Mouse (Mus musculus) neural tube, embryonic 13.5 days (tissue): Measurements from ENCODE around the gene Fxyd1. TPM values are rescaled to one million over a fixed set of nuclear protein-coding genes. Genes with fewer than 3 reads are reported as not detected.

Experiments used
- ATAC-seq: fragments of 200-750 bp; cut with Nextera tagmentation; 2 replicates; pipeline ENCODE4 v1.8.0; 2017; ENCODE audit warnings: low read depth, mild to moderate bottlenecking, moderate TSS enrichment, moderate library complexity
- H3K27ac ChIP-seq: fragments of 300-500 bp; sonication (generic); replicated peaks from 2 replicates; pipeline ENCODE4 v1.5.1; 2015; ENCODE audit warnings: moderate library complexity, mild to moderate bottlenecking, inconsistent platforms
- H3K27me3 ChIP-seq: fragments of 300-500 bp; sonication (generic); 2 replicates; pipeline ENCODE4 v1.6.1; 2015; ENCODE audit warnings: mild to moderate bottlenecking, inconsistent platforms
- H3K36me3 ChIP-seq: fragments of 300-500 bp; sonication (generic); 2 replicates; pipeline ENCODE4 v1.6.1; 2015; ENCODE audit warnings: mild to moderate bottlenecking, inconsistent platforms
- H3K4me1 ChIP-seq: fragments of 300-500 bp; sonication (generic); replicated peaks from 2 replicates; pipeline ENCODE4 v1.6.1; 2015; ENCODE audit warnings: inconsistent platforms
- H3K4me2 ChIP-seq: fragments of 300-500 bp; sonication (generic); 2 replicates; pipeline ENCODE4 v1.6.1; 2015; ENCODE audit warnings: inconsistent platforms, mild to moderate bottlenecking, moderate library complexity
- H3K4me3 ChIP-seq: fragments of 300-500 bp; sonication (generic); 2 replicates; pipeline ENCODE4 v1.5.1; 2015; ENCODE audit warnings: mild to moderate bottlenecking, inconsistent platforms
- H3K9ac ChIP-seq: fragments of 300-500 bp; sonication (generic); 2 replicates; pipeline ENCODE4 v1.6.1; 2015; ENCODE audit warnings: moderate library complexity, mild to moderate bottlenecking, inconsistent platforms
- H3K9me3 ChIP-seq: fragments of 300-500 bp; sonication (generic); 2 replicates; pipeline ENCODE4 v1.6.1; 2016; ENCODE audit warnings: inconsistent platforms
- WGBS: fragments of 180-500 bp; shearing (Covaris S2); methylation state at CpG from one replicate; pipeline ENCODE4 v1.1.7; 2015; 5-methylcytosine and 5-hydroxymethylcytosine counted together
- polyA plus RNA-seq: library from polyadenylated mRNA; unstranded; fragments of >200 nt; fragmentation: Nextera tagmentation; extraction: Ambion mirVana; gene quantifications from 2 replicates; pipeline ENCODE4 v1.2.1, GENCODE M21; 2015

Gene Fxyd1
- 28.2 and 33.9 TPM in 2 replicates for polyA plus RNA-seq

GRCm38 (mm10) chr7:31057071-31057470 lies at the start of gene Fxyd1:
Gene Fxyd1, minus strand, starts transcription at chr7:31057199.
- Histone ChIP-seq H3K4me3 (no peak within 1 kb of the TSS), H3K9ac (no peak within 1 kb of the TSS), H3K4me2 (no peak within 1 kb of the TSS), H3K27ac (no peak within 1 kb of the TSS), H3K27me3 (peaks cover 32% of the 10 kb centered on the region), H3K4me1 (peaks cover 28% of the 10 kb centered on the region), H3K9me3 (no peaks in the 10 kb centered on the region), H3K36me3 (no peaks in the 10 kb centered on the region)
- ATAC-seq, result no peak
- WGBS, result 78% methylated on average over 2 of the region's 2 CpGs

GRCm38 (mm10) chr7:31106166-31106565 lies 49.2 kb upstream of the Fxyd1 start:
- Histone ChIP-seq H3K9ac (no peak overlapping the region), H3K27ac (no peak overlapping the region), H3K9me3 (no peaks in the 10 kb centered on the region), H3K36me3 (no peaks in the 10 kb centered on the region), H3K4me3 (no peak overlapping the region), H3K27me3 (no peaks in the 10 kb centered on the region), H3K4me2 (no peak overlapping the region), H3K4me1 (no peaks in the 10 kb centered on the region; the same call in 1 of the 2 replicates)
- WGBS, result 57% methylated on average over 3 of the region's 3 CpGs
- ATAC-seq, result no peak

GRCm38 (mm10) chr7:31105061-31105768 lies 48.2 kb upstream of the Fxyd1 start:
- H3K4me1 ChIP-seq, result no peaks in the 10 kb centered on the region; the same call in 1 of the 2 replicates
- 70% methylated on average over 15 of the region's 15 CpGs for WGBS
- H3K4me2 ChIP-seq, result no peak overlapping the region
- no peak overlapping the region for H3K4me3 ChIP-seq
- H3K27ac ChIP-seq, result no peak overlapping the region
- ATAC-seq, result no peak
- no peaks in the 10 kb centered on the region for H3K36me3 ChIP-seq
- no peaks in the 10 kb centered on the region for H3K9me3 ChIP-seq
- no peaks in the 10 kb centered on the region for H3K27me3 ChIP-seq
- H3K9ac ChIP-seq, result no peak overlapping the region

- Histone ChIP-seq H3K4me1 (no peaks in the 10 kb centered on the region), H3K27ac (no peak overlapping the region), H3K9ac (no peak overlapping the region), H3K36me3 (no peaks in the 10 kb centered on the region), H3K4me3 (no peak overlapping the region), H3K4me2 (no peak overlapping the region), H3K27me3 (no peaks in the 10 kb centered on the region), H3K9me3 (no peaks in the 10 kb centered on the region)
- 85% methylated on average over 14 of the region's 14 CpGs for WGBS
- no peak for ATAC-seq
Measured at GRCm38 (mm10) chr7:31100786-31101185, 43.8 kb upstream of the Fxyd1 start.

GRCm38 (mm10) chr7:31099612-31099982 lies 42.6 kb upstream of the Fxyd1 start:
- Histone ChIP-seq H3K36me3 (no peaks in the 10 kb centered on the region), H3K9me3 (no peaks in the 10 kb centered on the region), H3K4me3 (no peak overlapping the region), H3K27ac (no peak overlapping the region), H3K9ac (no peak overlapping the region), H3K27me3 (no peaks in the 10 kb centered on the region), H3K4me1 (no peaks in the 10 kb centered on the region), H3K4me2 (no peak overlapping the region)
- no peak for ATAC-seq
- WGBS, result 94% methylated on average over 6 of the region's 6 CpGs

- ATAC-seq, result no peak
- Histone ChIP-seq H3K4me1 (0 out of 2 replicates have a peak, but pooled peaks cover 2% of the 10 kb centered on the region), H3K4me3 (no peak overlapping the region), H3K4me2 (no peak overlapping the region), H3K27me3 (no peaks in the 10 kb centered on the region), H3K9ac (no peak overlapping the region), H3K27ac (no peak overlapping the region), H3K36me3 (no peaks in the 10 kb centered on the region), H3K9me3 (no peaks in the 10 kb centered on the region)
- 79% methylated on average over 22 of the region's 22 CpGs for WGBS
Measured at GRCm38 (mm10) chr7:31098697-31099611, 42.0 kb upstream of the Fxyd1 start.

- WGBS, result 45% methylated on average over 20 of the region's 20 CpGs
- H3K4me3 ChIP-seq, result peak overlapping the region; percentile 8; the same call in 1 of the 2 replicates
- peak overlapping the region; percentile 47; the same call in 1 of the 2 replicates for H3K9ac ChIP-seq
Measured at GRCm38 (mm10) chr7:31097583-31098248, 40.7 kb upstream of the Fxyd1 start.

GRCm38 (mm10) chr7:31096892-31097564 lies 40.0 kb upstream of the Fxyd1 start:
- Histone ChIP-seq H3K9ac (no peak overlapping the region), H3K4me3 (no peak overlapping the region), H3K27ac (no peak overlapping the region), H3K4me2 (no peak overlapping the region), H3K36me3 (no peaks in the 10 kb centered on the region), H3K27me3 (no peaks in the 10 kb centered on the region), H3K4me1 (0 out of 2 replicates have a peak, but pooled peaks cover 6% of the 10 kb centered on the region), H3K9me3 (no peaks in the 10 kb centered on the region)
- WGBS, result 71% methylated on average over 9 of the region's 9 CpGs
- ATAC-seq, result no peak

More at GRCm38 (mm10) chr7:31097583-31098248, 40.7 kb upstream of the Fxyd1 start:
- no peak overlapping the region for H3K27ac ChIP-seq
- H3K4me1 ChIP-seq, result 0 out of 2 replicates have a peak, but pooled peaks cover 6% of the 10 kb centered on the region
- peak; percentile 95 for ATAC-seq
- H3K9me3 ChIP-seq, result no peaks in the 10 kb centered on the region
- no peaks in the 10 kb centered on the region for H3K36me3 ChIP-seq
- no peaks in the 10 kb centered on the region for H3K27me3 ChIP-seq
- H3K4me2 ChIP-seq, result peak overlapping the region; percentile 45

- Histone ChIP-seq H3K9me3 (no peaks in the 10 kb centered on the region), H3K36me3 (no peaks in the 10 kb centered on the region), H3K27me3 (no peaks in the 10 kb centered on the region), H3K4me1 (0 out of 2 replicates have a peak, but pooled peaks cover 6% of the 10 kb centered on the region), H3K4me3 (no peak overlapping the region), H3K27ac (no peak overlapping the region), H3K9ac (0 out of 2 replicates have a peak overlapping the region, but pooled peaks have one; percentile 26), H3K4me2 (no peak overlapping the region)
- no peak for ATAC-seq
- 33% methylated on average over 11 of the region's 12 CpGs for WGBS
Measured at GRCm38 (mm10) chr7:31094774-31095501, 37.9 kb upstream of the Fxyd1 start.

- Histone ChIP-seq H3K4me1 (peaks cover 13% of the 10 kb centered on the region), H3K27me3 (no peaks in the 10 kb centered on the region), H3K4me3 (no peak overlapping the region), H3K9me3 (peaks cover 4% of the 10 kb centered on the region; the same call in 1 of the 2 replicates), H3K27ac (no peak overlapping the region), H3K9ac (no peak overlapping the region), H3K36me3 (no peaks in the 10 kb centered on the region), H3K4me2 (no peak overlapping the region)
- no peak for ATAC-seq
- 88% methylated on average over 2 of the region's 2 CpGs for WGBS
Measured at GRCm38 (mm10) chr7:31089721-31090120, 32.7 kb upstream of the Fxyd1 start.

GRCm38 (mm10) chr7:31088206-31088605 lies 31.2 kb upstream of the Fxyd1 start:
- H3K27ac ChIP-seq, result no peak overlapping the region
- H3K4me3 ChIP-seq, result no peak overlapping the region
- no peak for ATAC-seq
- H3K36me3 ChIP-seq, result no peaks in the 10 kb centered on the region
- H3K9ac ChIP-seq, result no peak overlapping the region
- H3K4me1 ChIP-seq, result peaks cover 14% of the 10 kb centered on the region
- no peaks in the 10 kb centered on the region for H3K27me3 ChIP-seq
- H3K4me2 ChIP-seq, result no peak overlapping the region
- 66% methylated on average over 3 of the region's 3 CpGs for WGBS
- peaks cover 4% of the 10 kb centered on the region; the same call in 1 of the 2 replicates for H3K9me3 ChIP-seq
